Mouse (Mus musculus): ENCODE data around the gene Gpr84. TPM values are rescaled to one million over a fixed set of nuclear protein-coding genes. Genes with fewer than 3 reads are reported as not detected.

Gene Gpr84
- polyA plus RNA-seq (2015; fragmentation: Nextera tagmentation; extraction: Ambion mirVana) = 0.17 and 3.8 TPM in 2 replicates

GRCm38 (mm10) chr15:103310365-103310910 is at the start of gene Gpr84:
Gpr84 (minus strand) TSS chr15:103310612.

GRCm38 (mm10) chr15:103339961-103340337 is 29.5 kb upstream of the Gpr84 start, which contains the start of gene Zfp385a:
Zfp385a (minus strand) TSS chr15:103340093.

GRCm38 (mm10) chr15:103272419-103273279 is 37.8 kb downstream of the Gpr84 start, which contains the start of gene Copz1:
Copz1 (plus strand) TSS chr15:103272714.

MicroRNAs encoded within 50 kb of the gene (microRNA counts, 519-probe panel; counts per million panel counts)
- 3,714 counts per million, percentile 65 among the panel's probes with 10 or more counts for microRNA mmu-miR-148b

Small RNA genes lying within 50 kb of the gene (microRNA-seq; reads per million reads assigned to microRNA genes)
- gene Mir148b (327 reads per million, percentile 61 among the genes with 10 or more reads in this experiment), gene Mir6963 (2.5 reads per million)

Other genes with a start within 250 kb of the Gpr84 start
- gene Smug1, start 143.5 kb downstream of the Gpr84 start, polyA plus RNA-seq (2015; fragmentation: Nextera tagmentation; extraction: Ambion mirVana) = 9.7 and 10.7 TPM in 2 replicates
- gene Cbx5, start 70.8 kb downstream of the Gpr84 start, polyA plus RNA-seq (2015; fragmentation: Nextera tagmentation; extraction: Ambion mirVana) = 23.3 and 31.5 TPM in 2 replicates
- gene Hnrnpa1, start 70.2 kb downstream of the Gpr84 start, polyA plus RNA-seq (2015; fragmentation: Nextera tagmentation; extraction: Ambion mirVana) = 287 and 297 TPM in 2 replicates
- 0.59 and 4.1 TPM in 2 replicates for gene Nfe2, start 52.2 kb downstream of the Gpr84 start, polyA plus RNA-seq (2015; fragmentation: Nextera tagmentation; extraction: Ambion mirVana)
- gene Copz1, start 37.9 kb downstream of the Gpr84 start, polyA plus RNA-seq (2015; fragmentation: Nextera tagmentation; extraction: Ambion mirVana) = 127 and 132 TPM in 2 replicates
- gene Zfp385a, start 29.5 kb upstream of the Gpr84 start, polyA plus RNA-seq (2015; fragmentation: Nextera tagmentation; extraction: Ambion mirVana) = 9.3 and 10.8 TPM in 2 replicates
- gene Itga5, start 56.2 kb upstream of the Gpr84 start, polyA plus RNA-seq (2015; fragmentation: Nextera tagmentation; extraction: Ambion mirVana) = 396 and 458 TPM in 2 replicates
- gene Gtsf1, start 119.9 kb upstream of the Gpr84 start, polyA plus RNA-seq (2015; fragmentation: Nextera tagmentation; extraction: Ambion mirVana) = not detected in 2 replicates
- not detected in 2 replicates for gene Gtsf2, start 137.9 kb upstream of the Gpr84 start, polyA plus RNA-seq (2015; fragmentation: Nextera tagmentation; extraction: Ambion mirVana)
- 3.0 and 6.7 TPM in 2 replicates for gene Nckap1l, start 143.2 kb upstream of the Gpr84 start, polyA plus RNA-seq (2015; fragmentation: Nextera tagmentation; extraction: Ambion mirVana)
- 2.1 and 3.3 TPM in 2 replicates for gene Pde1b, start 192.4 kb upstream of the Gpr84 start, polyA plus RNA-seq (2015; fragmentation: Nextera tagmentation; extraction: Ambion mirVana)
- gene Ppp1r1a, start 227.4 kb upstream of the Gpr84 start, polyA plus RNA-seq (2015; fragmentation: Nextera tagmentation; extraction: Ambion mirVana) = 26.6 and 29.1 TPM in 2 replicates